Mouse (Mus musculus) heart, embryonic 13.5 days (tissue): ENCODE data around the gene Gps2. TPM values are rescaled to one million over a fixed set of nuclear protein-coding genes. Genes with fewer than 3 reads are reported as not detected.

Experiments used
- ATAC-seq: fragments of 200-750 bp; cut with Nextera tagmentation; 2 replicates; pipeline ENCODE4 v1.8.0; 2017; ENCODE audit warnings: moderate TSS enrichment; ENCODE audit not compliant: insufficient number of reproducible peaks, low FRiP score, low TSS enrichment; ENCODE audit errors: extremely low read depth
- H3K27ac ChIP-seq: fragments of 300-500 bp; sonication (generic); replicated peaks from 2 replicates; pipeline ENCODE4 v1.5.1; 2015; ENCODE audit warnings: moderate library complexity, mild to moderate bottlenecking, inconsistent platforms
- H3K27me3 ChIP-seq: fragments of 300-500 bp; sonication (generic); replicated peaks from 2 replicates; pipeline ENCODE4 v1.6.1; 2015; ENCODE audit warnings: mild to moderate bottlenecking, inconsistent platforms
- H3K36me3 ChIP-seq: fragments of 300-500 bp; sonication (generic); 2 replicates; pipeline ENCODE4 v1.6.1; 2015; ENCODE audit warnings: mild to moderate bottlenecking, inconsistent platforms
- H3K4me1 ChIP-seq: fragments of 300-500 bp; sonication (generic); 2 replicates; pipeline ENCODE4 v1.6.1; 2015; ENCODE audit warnings: inconsistent platforms
- H3K4me2 ChIP-seq: fragments of 300-500 bp; sonication (generic); 2 replicates; pipeline ENCODE4 v1.6.1; 2015; ENCODE audit warnings: inconsistent platforms, mild to moderate bottlenecking, moderate library complexity
- H3K4me3 ChIP-seq: fragments of 300-500 bp; sonication (generic); 2 replicates; pipeline ENCODE4 v1.5.1; 2015; ENCODE audit warnings: moderate library complexity, mild to moderate bottlenecking, inconsistent platforms
- H3K9ac ChIP-seq: fragments of 300-500 bp; sonication (generic); 2 replicates; pipeline ENCODE4 v1.6.1; 2015; ENCODE audit warnings: inconsistent platforms, mild to moderate bottlenecking, moderate library complexity
- H3K9me3 ChIP-seq: fragments of 300-500 bp; sonication (generic); 2 replicates; pipeline ENCODE4 v1.6.1; 2016; ENCODE audit warnings: inconsistent platforms
- WGBS: fragments of 180-500 bp; shearing (Covaris S2); methylation state at CpG from one replicate; pipeline ENCODE4 v1.1.7; 2015; ENCODE audit warnings: mixed read lengths; 5-methylcytosine and 5-hydroxymethylcytosine counted together
- polyA plus RNA-seq: library from polyadenylated mRNA; unstranded; fragments of >200 nt; fragmentation: Nextera tagmentation; extraction: Ambion mirVana; gene quantifications from 2 replicates; pipeline ENCODE4 v1.2.1, GENCODE M21; 2015

The Gps2 gene
- polyA plus RNA-seq, result 45.0 and 52.2 TPM in 2 replicates

DNA sequence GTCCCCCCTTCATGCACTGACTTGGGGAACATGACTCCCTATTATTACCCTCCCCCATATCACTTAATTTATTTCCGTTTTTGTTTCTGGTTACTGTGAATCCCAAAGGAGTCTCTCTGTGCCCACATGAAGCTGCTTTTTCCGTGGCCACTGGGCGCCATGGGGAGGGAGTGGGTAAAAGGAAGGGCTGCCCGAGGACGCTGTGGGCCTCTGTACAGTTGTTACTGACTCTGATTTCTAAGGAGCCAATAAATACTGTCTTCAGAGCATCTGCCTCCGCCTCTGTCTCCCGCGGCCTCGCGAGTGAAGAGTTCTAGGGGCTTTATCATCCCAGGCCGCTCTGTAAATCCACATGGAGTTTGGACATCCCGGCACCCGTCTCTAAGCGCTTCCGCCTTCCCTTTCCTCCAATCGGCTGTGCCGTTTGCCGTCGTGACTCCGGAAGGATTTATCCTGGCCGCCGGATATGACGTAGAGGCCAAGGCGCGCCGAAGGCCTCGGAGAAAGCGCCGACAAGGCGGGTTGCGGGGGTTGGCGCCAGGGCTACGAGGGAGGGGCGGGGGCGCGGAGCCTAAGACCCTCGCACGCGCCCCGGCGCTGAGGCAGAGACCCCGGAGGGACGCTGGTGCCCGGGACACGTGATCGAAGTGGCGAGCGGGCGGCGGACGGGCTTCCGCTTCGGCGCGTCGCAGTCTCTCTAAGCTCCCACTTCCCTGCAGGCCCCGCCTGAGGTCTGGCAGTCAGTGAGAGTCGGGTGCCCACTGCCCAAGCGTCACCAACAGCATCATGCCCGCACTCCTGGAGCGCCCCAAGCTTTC, at the start of gene Gps2:
Gps2 (plus strand) TSS at position 335 of the 818 bp plus-strand sequence.
- Histone ChIP-seq H3K4me3 (peak within 1 kb of the TSS; percentile 79), H3K27me3 (no peaks in the 10 kb centered on the region), H3K9ac (peak within 1 kb of the TSS; percentile 89), H3K4me2 (peak within 1 kb of the TSS; percentile 91), H3K36me3 (peaks cover 89% of the 10 kb centered on the region), H3K27ac (peak within 1 kb of the TSS; percentile 87), H3K9me3 (no peaks in the 10 kb centered on the region), H3K4me1 (peaks cover 52% of the 10 kb centered on the region)
- WGBS, result 2% methylated on average over 59 of the region's 61 CpGs
- ATAC-seq, result peak; percentile 79

DNA sequence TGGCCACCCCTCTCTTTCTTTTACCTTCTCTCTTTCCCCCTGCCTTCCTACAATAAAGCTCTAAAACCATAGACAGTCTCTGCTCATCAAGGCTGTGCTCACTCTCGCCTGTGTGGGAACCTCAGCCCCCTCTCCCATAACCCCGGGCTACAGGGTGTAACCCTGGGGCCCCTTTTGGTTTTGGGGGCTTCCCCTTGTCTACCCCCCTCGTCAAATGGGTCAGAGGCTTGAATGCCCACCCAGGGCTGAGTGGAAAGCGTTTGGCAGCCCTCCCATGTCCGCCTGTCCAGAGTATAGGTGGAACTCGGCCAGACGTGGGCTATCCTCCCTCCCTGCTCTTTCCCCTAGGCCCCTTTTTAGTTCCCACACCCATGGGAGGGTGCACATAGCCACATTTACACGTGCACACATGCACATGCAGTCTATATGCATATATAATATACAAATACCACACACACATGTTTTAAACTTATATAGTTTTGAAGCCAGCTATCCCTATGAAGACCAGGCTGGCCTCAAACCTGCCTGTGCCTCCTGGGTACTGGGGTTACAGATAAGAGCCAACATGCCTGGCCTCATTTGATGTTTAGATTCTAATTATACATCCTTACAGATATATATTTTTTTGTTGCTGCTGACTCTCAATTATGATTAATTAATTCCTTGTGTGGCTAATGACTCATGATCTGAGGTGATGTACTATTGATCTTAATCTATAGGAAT, 49.4 kb upstream of the Gps2 start:
- Histone ChIP-seq H3K9me3 (no peaks in the 10 kb centered on the region), H3K36me3 (no peaks in the 10 kb centered on the region), H3K27ac (peak overlapping the region; percentile 65), H3K9ac (no peak overlapping the region), H3K4me2 (no peak overlapping the region), H3K27me3 (peaks cover 8% of the 10 kb centered on the region), H3K4me3 (no peak overlapping the region), H3K4me1 (peaks cover 14% of the 10 kb centered on the region)
- WGBS, result 54% methylated on average over 8 of the region's 8 CpGs
- no peak for ATAC-seq

DNA sequence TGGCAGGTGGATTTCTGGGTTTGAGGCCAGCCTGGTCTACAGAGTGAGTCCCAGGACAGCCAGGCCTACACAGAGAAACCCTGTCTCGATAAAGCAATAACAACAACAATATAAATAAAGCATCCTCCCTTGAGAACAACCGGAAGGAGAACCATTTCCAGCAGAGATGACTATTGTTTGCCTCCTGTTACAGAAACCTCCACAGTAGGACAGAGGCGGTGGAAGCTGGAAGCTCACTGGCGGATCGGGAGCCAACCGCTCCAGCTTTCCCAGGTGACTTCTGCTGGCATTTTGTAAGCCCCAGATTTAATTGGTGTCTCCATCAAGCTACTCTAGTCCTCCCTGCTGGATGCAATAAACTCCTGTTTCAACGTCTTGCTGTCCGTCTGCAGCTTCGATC, 48.1 kb upstream of the Gps2 start:
- no peaks in the 10 kb centered on the region for H3K27me3 ChIP-seq
- H3K9ac ChIP-seq, result no peak overlapping the region
- 88% methylated on average over 9 of the region's 9 CpGs for WGBS
- ATAC-seq, result no peak
- H3K4me1 ChIP-seq, result peaks cover 14% of the 10 kb centered on the region
- no peaks in the 10 kb centered on the region for H3K9me3 ChIP-seq
- no peak overlapping the region for H3K4me3 ChIP-seq
- H3K27ac ChIP-seq, result no peak overlapping the region
- no peaks in the 10 kb centered on the region for H3K36me3 ChIP-seq
- H3K4me2 ChIP-seq, result no peak overlapping the region

DNA sequence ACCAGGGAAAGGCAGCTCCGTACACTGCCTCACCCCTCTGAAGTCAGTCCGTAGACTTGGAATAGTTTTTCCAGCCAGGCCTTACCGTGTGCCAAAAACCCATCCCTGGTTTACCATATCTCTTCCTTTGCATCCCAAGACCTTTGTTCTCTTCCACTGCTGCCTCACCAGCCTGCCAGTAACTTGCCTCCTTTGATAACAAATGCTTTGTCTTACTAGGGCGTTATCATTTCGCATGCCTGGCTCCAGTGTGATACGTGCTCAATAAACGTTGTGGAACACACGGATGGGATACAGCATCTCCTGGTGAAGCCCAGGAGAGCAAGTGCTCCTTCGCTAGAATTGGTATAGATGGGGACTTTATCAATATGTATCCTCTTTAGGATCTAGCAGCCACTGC, 46.4 kb upstream of the Gps2 start:
- no peak overlapping the region for H3K4me2 ChIP-seq
- peaks cover 14% of the 10 kb centered on the region for H3K4me1 ChIP-seq
- H3K27me3 ChIP-seq, result no peaks in the 10 kb centered on the region
- no peak for ATAC-seq
- no peaks in the 10 kb centered on the region for H3K9me3 ChIP-seq
- H3K36me3 ChIP-seq, result no peaks in the 10 kb centered on the region
- H3K27ac ChIP-seq, result no peak overlapping the region
- H3K9ac ChIP-seq, result no peak overlapping the region
- 36% methylated on average over 9 of the region's 9 CpGs for WGBS
- no peak overlapping the region for H3K4me3 ChIP-seq

DNA sequence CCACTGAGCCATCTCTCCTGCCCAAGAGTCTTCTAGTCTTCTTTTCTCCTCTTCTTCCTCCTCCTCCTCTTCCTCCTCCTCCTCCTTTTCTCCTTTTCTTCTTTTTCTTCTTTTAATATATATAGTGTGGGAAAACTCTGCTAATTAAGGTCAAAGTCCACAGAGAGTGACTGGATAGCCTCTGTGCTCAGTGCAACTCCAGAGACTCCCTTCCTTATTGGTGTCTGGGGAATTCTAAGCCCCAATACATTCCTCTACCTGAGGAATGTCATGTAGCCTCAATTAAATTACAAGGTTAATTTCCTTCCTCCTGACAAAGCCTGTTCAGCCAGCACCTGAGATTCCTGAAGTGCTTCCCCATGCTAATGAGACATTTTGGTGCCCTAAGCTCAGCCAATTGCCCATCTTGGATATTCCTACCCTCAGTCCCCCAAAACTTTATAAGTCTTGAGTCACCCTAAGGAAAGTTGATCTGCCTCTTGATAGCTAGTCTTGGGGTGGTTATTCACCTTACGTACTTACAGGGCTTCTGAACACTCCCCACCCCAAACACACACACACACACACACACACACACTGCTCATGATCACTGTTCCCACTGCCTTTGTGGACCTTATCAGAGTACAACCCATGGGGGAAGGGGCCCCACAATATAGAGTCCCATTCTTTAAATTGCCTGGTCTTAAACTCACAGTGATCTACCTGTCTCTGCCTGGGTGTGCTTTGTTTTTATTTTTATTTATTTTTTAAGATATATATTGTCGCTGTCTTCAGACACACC, 43.2 kb upstream of the Gps2 start:
- Histone ChIP-seq H3K9me3 (no peaks in the 10 kb centered on the region), H3K4me3 (no peak overlapping the region), H3K9ac (no peak overlapping the region), H3K36me3 (no peaks in the 10 kb centered on the region), H3K27ac (no peak overlapping the region), H3K4me1 (peaks cover 5% of the 10 kb centered on the region; the same call in 1 of the 2 replicates), H3K27me3 (no peaks in the 10 kb centered on the region), H3K4me2 (no peak overlapping the region)
- no peak for ATAC-seq
- 78% methylated on average over 2 of the region's 2 CpGs for WGBS

DNA sequence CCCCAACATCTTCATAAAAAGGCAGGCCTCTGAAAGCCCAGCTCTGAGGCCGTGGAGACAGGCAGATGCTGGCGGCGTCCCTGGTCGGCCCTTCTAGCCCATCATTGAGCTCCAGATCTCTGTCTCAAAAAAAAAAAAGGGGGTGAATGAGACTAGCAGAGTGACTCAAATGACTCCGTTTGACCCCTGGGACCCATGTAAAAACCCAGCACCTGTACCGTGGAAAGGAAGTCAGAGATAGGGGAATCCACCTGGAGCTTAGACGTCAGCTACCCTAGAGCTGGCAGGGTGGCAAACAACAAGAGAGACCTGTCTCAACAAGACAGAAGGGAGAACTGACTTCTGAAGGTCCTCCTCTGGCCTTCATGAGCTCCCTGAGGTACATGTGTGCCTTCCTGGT, 41.9 kb upstream of the Gps2 start:
- Histone ChIP-seq H3K27me3 (no peaks in the 10 kb centered on the region), H3K9ac (no peak overlapping the region), H3K36me3 (no peaks in the 10 kb centered on the region), H3K4me1 (peaks cover 17% of the 10 kb centered on the region), H3K9me3 (no peaks in the 10 kb centered on the region), H3K4me2 (no peak overlapping the region), H3K27ac (no peak overlapping the region), H3K4me3 (no peak overlapping the region)
- ATAC-seq, result no peak
- WGBS, result 80% methylated on average over 7 of the region's 7 CpGs

DNA sequence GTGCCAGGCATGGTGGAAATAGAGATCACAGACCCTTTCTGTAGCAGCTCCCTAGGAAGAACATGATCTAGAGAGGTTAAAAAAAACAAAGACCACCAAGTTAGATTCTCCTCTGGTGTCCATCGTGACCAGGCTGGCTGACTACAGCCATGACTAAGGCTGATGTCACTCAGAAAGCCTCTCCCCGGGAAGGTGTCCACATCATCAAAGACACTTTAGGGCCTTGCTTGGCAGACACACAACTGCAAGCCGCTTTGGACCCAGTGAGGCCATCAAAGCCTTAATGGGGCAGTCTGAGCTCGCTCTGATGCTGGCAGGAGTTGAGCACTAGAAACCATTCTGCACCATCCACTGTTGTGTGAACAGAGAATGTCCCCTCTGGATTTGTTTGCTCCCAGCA, 41.2 kb upstream of the Gps2 start:
- no peaks in the 10 kb centered on the region for H3K36me3 ChIP-seq
- H3K27me3 ChIP-seq, result no peaks in the 10 kb centered on the region
- no peak overlapping the region for H3K9ac ChIP-seq
- ATAC-seq, result no peak
- peaks cover 18% of the 10 kb centered on the region for H3K4me1 ChIP-seq
- H3K27ac ChIP-seq, result no peak overlapping the region
- no peaks in the 10 kb centered on the region for H3K9me3 ChIP-seq
- 68% methylated on average over 4 of the region's 4 CpGs for WGBS
- no peak overlapping the region for H3K4me2 ChIP-seq
- no peak overlapping the region for H3K4me3 ChIP-seq

DNA sequence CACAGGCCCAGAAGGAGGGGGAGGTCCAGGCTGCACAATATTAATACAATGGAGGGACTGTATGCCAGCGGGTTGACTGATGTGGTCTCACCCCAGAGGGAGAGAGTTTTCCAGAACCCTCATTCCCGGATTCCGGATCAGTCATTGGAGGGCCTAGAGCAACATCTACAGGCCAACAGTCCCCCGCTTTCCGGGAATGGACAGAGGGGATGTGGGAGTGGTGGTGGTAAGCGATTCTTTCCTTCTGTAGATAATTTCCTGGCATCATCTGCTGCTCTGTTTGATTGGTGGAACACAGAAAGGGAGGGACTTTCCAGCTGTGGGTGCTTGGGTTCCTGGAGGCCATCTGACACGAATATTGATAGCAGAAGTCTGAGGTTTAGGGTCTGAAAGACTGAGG, 37.5 kb upstream of the Gps2 start:
- Histone ChIP-seq H3K27ac (peak overlapping the region; percentile 74), H3K36me3 (no peaks in the 10 kb centered on the region), H3K4me3 (no peak overlapping the region), H3K27me3 (no peaks in the 10 kb centered on the region), H3K4me2 (no peak overlapping the region), H3K9me3 (no peaks in the 10 kb centered on the region), H3K4me1 (peaks cover 41% of the 10 kb centered on the region), H3K9ac (peak overlapping the region; percentile 48; the same call in 1 of the 2 replicates)
- ATAC-seq, result no peak
- WGBS, result 40% methylated on average over 7 of the region's 7 CpGs

DNA sequence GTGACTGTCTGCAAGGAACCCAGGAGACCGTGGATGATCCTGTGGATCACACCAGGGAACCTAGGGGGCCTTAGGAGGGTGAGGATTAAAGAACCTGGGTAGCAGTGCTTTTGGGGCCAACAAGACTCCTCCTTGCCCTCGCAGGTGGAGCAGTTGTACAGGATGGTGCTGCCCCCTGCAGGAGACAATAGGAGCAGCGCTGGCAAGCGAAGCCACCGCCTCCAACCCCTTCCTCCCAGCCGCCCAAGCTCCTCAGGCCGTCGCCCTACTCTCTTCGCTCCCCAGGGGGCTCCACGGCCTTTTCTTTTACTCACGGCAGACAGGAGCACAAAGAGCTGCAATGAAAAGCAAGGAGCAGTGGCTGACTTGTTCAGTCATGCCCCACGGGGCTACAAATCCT, 36.8 kb upstream of the Gps2 start:
- H3K9me3 ChIP-seq, result no peaks in the 10 kb centered on the region
- peak overlapping the region; percentile 60 for H3K4me2 ChIP-seq
- no peak for ATAC-seq
- H3K27ac ChIP-seq, result peak overlapping the region; percentile 74
- H3K9ac ChIP-seq, result peak overlapping the region; percentile 68
- peaks cover 48% of the 10 kb centered on the region for H3K4me1 ChIP-seq
- H3K4me3 ChIP-seq, result peak overlapping the region; percentile 32
- no peaks in the 10 kb centered on the region for H3K27me3 ChIP-seq
- WGBS, result 3% methylated on average over 12 of the region's 12 CpGs
- H3K36me3 ChIP-seq, result no peaks in the 10 kb centered on the region

DNA sequence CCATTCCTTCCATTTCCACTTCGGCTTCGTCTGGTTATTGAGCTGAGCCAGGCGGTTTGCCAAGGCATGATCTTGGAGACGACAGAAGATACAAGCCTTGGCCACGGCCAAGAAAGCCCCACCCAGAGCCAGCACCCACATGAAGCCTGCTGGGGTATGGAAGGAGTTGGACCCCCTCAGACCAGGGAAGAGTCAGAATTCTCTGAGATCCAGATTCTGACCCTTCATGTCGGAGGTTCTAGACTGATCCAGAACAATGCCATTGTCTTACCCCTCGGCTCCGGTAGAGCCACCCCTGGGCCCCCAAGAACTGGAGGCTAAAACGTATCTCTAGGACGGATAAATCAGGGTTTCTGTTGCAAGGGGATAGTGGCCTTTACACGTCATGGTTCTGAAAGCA, 35.8 kb upstream of the Gps2 start, which contains the start of gene Tmem95:
Tmem95 (minus strand) TSS at position 141 of the 400 bp plus-strand sequence.
- Histone ChIP-seq H3K4me3 (peak within 1 kb of the TSS; percentile 32), H3K4me2 (peak within 1 kb of the TSS; percentile 91), H3K27me3 (no peaks in the 10 kb centered on the region), H3K9ac (peak within 1 kb of the TSS; percentile 68), H3K36me3 (no peaks in the 10 kb centered on the region), H3K9me3 (no peaks in the 10 kb centered on the region), H3K4me1 (peaks cover 53% of the 10 kb centered on the region), H3K27ac (no peak within 1 kb of the TSS)
- WGBS, result 80% methylated on average over 11 of the region's 11 CpGs
- ATAC-seq, result no peak

DNA sequence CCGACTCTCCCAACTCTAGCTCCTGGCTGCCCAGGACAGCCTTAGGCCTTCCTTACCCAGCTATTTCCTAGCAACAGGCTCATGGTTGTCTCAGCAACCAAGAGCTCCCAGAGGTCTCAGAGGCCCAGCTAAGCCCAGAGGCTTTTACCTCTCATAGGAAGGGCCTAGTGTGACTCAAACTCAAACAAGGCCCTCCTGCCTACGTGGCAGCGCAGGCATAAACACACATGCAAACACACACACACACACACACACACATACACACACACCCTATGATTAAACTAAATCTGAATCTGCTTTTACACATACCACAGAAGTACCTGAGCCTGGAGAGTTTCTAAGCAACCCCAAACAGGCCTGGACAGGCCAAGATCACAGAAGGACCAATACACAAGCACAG, 35.3 kb upstream of the Gps2 start:
- 84% methylated on average over 3 of the region's 3 CpGs for WGBS
- Histone ChIP-seq H3K9ac (0 out of 2 replicates have a peak overlapping the region, but pooled peaks have one; percentile 2), H3K9me3 (no peaks in the 10 kb centered on the region), H3K4me3 (no peak overlapping the region), H3K36me3 (no peaks in the 10 kb centered on the region), H3K4me2 (peak overlapping the region; percentile 91), H3K27me3 (no peaks in the 10 kb centered on the region), H3K27ac (no peak overlapping the region), H3K4me1 (peaks cover 53% of the 10 kb centered on the region)
- ATAC-seq, result no peak
